Mouse (Mus musculus) lung, postnatal 0 days (tissue): Measurements from ENCODE around the gene Plxna1. TPM values are rescaled to one million over a fixed set of nuclear protein-coding genes. Genes with fewer than 3 reads are reported as not detected.
A peak's percentile ranks its signal among the peaks of the same experiment; 100 is the strongest.

ENCODE experiments used
- ATAC-seq: fragments of 200-750 bp; cut with Nextera tagmentation; 2 replicates; pipeline ENCODE4 v1.8.0; 2017; ENCODE audit warnings: moderate library complexity
- DNase-seq: peaks from one replicate; pipeline ENCODE4 v3.0.0-alpha.2; 2016; ENCODE audit warnings: low spot score
- H3K27ac ChIP-seq: fragments of 300-500 bp; sonication (generic); 2 replicates; pipeline ENCODE4 v1.5.1; 2014; ENCODE audit warnings: antibody characterized with exemption, mild to moderate bottlenecking, low read length, mixed read lengths
- H3K27me3 ChIP-seq: fragments of 300-500 bp; sonication (generic); replicated peaks from 2 replicates; pipeline ENCODE4 v1.6.1; 2014; ENCODE audit warnings: low read length, mixed read lengths; ENCODE audit not compliant: insufficient read depth
- H3K36me3 ChIP-seq: fragments of 300-500 bp; sonication (generic); 2 replicates; pipeline ENCODE4 v1.6.1; 2014; ENCODE audit warnings: low read length, mixed read lengths; ENCODE audit not compliant: insufficient read depth
- H3K4me1 ChIP-seq: fragments of 300-500 bp; sonication (generic); 2 replicates; pipeline ENCODE4 v1.6.1; 2014; ENCODE audit warnings: antibody characterized with exemption, low read depth, low read length, mixed read lengths; ENCODE audit not compliant: insufficient read depth
- H3K4me2 ChIP-seq: fragments of 300-500 bp; sonication (generic); replicated peaks from 2 replicates; pipeline ENCODE4 v1.6.1; 2014; ENCODE audit warnings: low read depth, mild to moderate bottlenecking, low read length, moderate library complexity, mixed read lengths
- H3K4me3 ChIP-seq: fragments of 300-500 bp; sonication (generic); 2 replicates; pipeline ENCODE4 v1.5.1; 2014; ENCODE audit warnings: low read depth, low read length
- H3K9ac ChIP-seq: fragments of 300-500 bp; sonication (generic); replicated peaks from 2 replicates; pipeline ENCODE4 v1.6.1; 2014; ENCODE audit warnings: low read depth, mild to moderate bottlenecking
- H3K9me3 ChIP-seq: fragments of 300-500 bp; sonication (generic); 2 replicates; pipeline ENCODE4 v1.6.1; 2016; ENCODE audit warnings: low read length, mixed read lengths
- CTCF ChIP-seq: IDR thresholded peaks from 2 replicates; pipeline ENCODE4 v1.5.1; 2016; ENCODE audit warnings: antibody characterized with exemption, mild to moderate bottlenecking
- EP300 ChIP-seq: IDR thresholded peaks from 2 replicates; pipeline ENCODE4 v1.6.1; 2016; ENCODE audit warnings: antibody characterized with exemption, mild to moderate bottlenecking, control low read depth
- WGBS: fragments of 180-500 bp; shearing (Covaris S2); extraction: QIAGEN DNeasy Blood & Tissue Kit; methylation state at CpG from one replicate; pipeline ENCODE4 v1.1.7; 2014; 5-methylcytosine and 5-hydroxymethylcytosine counted together
- polyA plus RNA-seq: library from polyadenylated mRNA; unstranded; fragments of >200 nt; fragmentation: Nextera tagmentation; extraction: Ambion mirVana; gene quantifications from 2 replicates; pipeline ENCODE4 v1.2.1, GENCODE M21; 2015

Gene Plxna1
- polyA plus RNA-seq, result 13.6 and 29.2 TPM in 2 replicates

GRCm38 (mm10) chr6:89362281-89363106 is at the start of gene Plxna1:
Gene Plxna1 (minus strand): TSS chr6:89362620.
- peak within 1 kb of the TSS; percentile 93 for H3K4me2 ChIP-seq
- H3K36me3 ChIP-seq, result no peaks in the 10 kb centered on the region
- under 1% methylated on average over 44 of the region's 110 CpGs for WGBS
- peak within 1 kb of the TSS; percentile 76 for H3K27ac ChIP-seq
- peak within 1 kb of the TSS; percentile 89 for H3K4me3 ChIP-seq
- peaks cover 23% of the 10 kb centered on the region for H3K4me1 ChIP-seq
- no peaks in the 10 kb centered on the region for H3K9me3 ChIP-seq
- ATAC-seq, result peak; percentile 89
- peak; percentile 83 for DNase-seq
- H3K27me3 ChIP-seq, result no peaks in the 10 kb centered on the region
- no peak for TF ChIP-seq EP300
- peak; percentile 51 for TF ChIP-seq CTCF
- H3K9ac ChIP-seq, result peak within 1 kb of the TSS; percentile 92

DNA sequence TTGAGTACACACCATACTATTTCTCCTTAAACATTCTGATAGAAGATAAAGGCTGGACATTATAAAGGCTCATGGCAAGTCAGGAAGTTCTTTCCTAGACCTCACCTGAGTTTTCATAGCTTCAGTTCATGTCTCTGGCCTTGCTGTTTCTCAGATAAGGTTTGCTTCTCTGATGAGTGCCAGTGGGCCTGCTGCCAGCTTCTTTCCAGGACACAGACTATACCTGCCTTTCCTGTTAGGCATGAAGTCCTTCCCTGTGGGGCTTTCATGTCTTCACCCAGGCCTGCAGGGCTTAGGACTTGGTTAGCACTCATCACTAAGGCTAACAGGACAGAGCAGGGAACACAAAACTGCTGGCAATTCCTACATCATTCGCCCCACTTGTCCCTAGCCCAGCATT is 46.6 kb upstream of the Plxna1 start:
- ATAC-seq, result no peak
- no peak for DNase-seq
- H3K4me1 ChIP-seq, result no peaks in the 10 kb centered on the region
- WGBS, result 87% methylated on average over 1 of the region's 1 CpGs
- H3K9me3 ChIP-seq, result no peaks in the 10 kb centered on the region
- no peak overlapping the region for H3K27ac ChIP-seq
- TF ChIP-seq EP300 (no peak), CTCF (no peak)
- H3K4me2 ChIP-seq, result no peak overlapping the region
- H3K36me3 ChIP-seq, result no peaks in the 10 kb centered on the region
- no peaks in the 10 kb centered on the region for H3K27me3 ChIP-seq
- no peak overlapping the region for H3K9ac ChIP-seq
- no peak overlapping the region for H3K4me3 ChIP-seq

DNA sequence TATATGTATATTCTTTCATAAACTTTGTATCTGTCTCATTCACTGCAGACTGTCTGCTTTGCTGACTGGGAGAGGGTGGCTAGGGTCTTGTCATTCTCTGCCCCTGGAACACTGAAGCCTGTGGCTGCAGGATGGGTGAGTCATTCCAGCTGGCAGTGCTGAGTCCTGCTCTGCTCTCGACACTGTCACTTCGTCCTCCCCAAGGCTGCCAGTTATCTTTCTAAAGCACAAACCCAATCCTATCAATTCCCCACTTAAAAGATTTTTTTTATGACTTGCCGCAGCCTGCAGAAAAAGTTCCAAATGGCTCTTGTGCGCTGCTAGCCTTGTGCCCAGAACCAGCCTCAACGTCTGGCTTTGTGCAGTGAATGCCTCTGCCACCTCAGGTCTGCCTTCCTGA is 45.8 kb upstream of the Plxna1 start:
- 48% methylated on average over 5 of the region's 5 CpGs for WGBS
- no peaks in the 10 kb centered on the region for H3K36me3 ChIP-seq
- no peak for DNase-seq
- H3K27me3 ChIP-seq, result no peaks in the 10 kb centered on the region
- TF ChIP-seq CTCF (no peak), EP300 (no peak)
- H3K4me3 ChIP-seq, result no peak overlapping the region
- no peak overlapping the region for H3K9ac ChIP-seq
- no peaks in the 10 kb centered on the region for H3K9me3 ChIP-seq
- H3K27ac ChIP-seq, result no peak overlapping the region
- no peaks in the 10 kb centered on the region for H3K4me1 ChIP-seq
- H3K4me2 ChIP-seq, result no peak overlapping the region
- ATAC-seq, result no peak; the same call in 1 of the 2 replicates

- H3K4me3 ChIP-seq, result no peak overlapping the region
- no peak for DNase-seq
- H3K27me3 ChIP-seq, result no peaks in the 10 kb centered on the region
- TF ChIP-seq EP300 (no peak), CTCF (no peak)
- H3K36me3 ChIP-seq, result no peaks in the 10 kb centered on the region
- no peak overlapping the region for H3K9ac ChIP-seq
- H3K4me1 ChIP-seq, result no peaks in the 10 kb centered on the region
- no peaks in the 10 kb centered on the region for H3K9me3 ChIP-seq
- ATAC-seq, result no peak
- no peak overlapping the region for H3K4me2 ChIP-seq
- 70% methylated on average over 3 of the region's 3 CpGs for WGBS
- no peak overlapping the region for H3K27ac ChIP-seq
Observed at GRCm38 (mm10) chr6:89407247-89407889, 44.9 kb upstream of the Plxna1 start.

GRCm38 (mm10) chr6:89404964-89405363 is 42.5 kb upstream of the Plxna1 start:
- ATAC-seq, result no peak
- no peak for DNase-seq
- Histone ChIP-seq H3K9ac (no peak overlapping the region), H3K4me3 (no peak overlapping the region), H3K4me2 (no peak overlapping the region), H3K4me1 (no peaks in the 10 kb centered on the region), H3K27ac (no peak overlapping the region), H3K27me3 (no peaks in the 10 kb centered on the region), H3K36me3 (no peaks in the 10 kb centered on the region), H3K9me3 (no peaks in the 10 kb centered on the region)
- TF ChIP-seq EP300, result no peak
- TF ChIP-seq CTCF, result no peak
- 81% methylated on average over 2 of the region's 2 CpGs for WGBS

DNA sequence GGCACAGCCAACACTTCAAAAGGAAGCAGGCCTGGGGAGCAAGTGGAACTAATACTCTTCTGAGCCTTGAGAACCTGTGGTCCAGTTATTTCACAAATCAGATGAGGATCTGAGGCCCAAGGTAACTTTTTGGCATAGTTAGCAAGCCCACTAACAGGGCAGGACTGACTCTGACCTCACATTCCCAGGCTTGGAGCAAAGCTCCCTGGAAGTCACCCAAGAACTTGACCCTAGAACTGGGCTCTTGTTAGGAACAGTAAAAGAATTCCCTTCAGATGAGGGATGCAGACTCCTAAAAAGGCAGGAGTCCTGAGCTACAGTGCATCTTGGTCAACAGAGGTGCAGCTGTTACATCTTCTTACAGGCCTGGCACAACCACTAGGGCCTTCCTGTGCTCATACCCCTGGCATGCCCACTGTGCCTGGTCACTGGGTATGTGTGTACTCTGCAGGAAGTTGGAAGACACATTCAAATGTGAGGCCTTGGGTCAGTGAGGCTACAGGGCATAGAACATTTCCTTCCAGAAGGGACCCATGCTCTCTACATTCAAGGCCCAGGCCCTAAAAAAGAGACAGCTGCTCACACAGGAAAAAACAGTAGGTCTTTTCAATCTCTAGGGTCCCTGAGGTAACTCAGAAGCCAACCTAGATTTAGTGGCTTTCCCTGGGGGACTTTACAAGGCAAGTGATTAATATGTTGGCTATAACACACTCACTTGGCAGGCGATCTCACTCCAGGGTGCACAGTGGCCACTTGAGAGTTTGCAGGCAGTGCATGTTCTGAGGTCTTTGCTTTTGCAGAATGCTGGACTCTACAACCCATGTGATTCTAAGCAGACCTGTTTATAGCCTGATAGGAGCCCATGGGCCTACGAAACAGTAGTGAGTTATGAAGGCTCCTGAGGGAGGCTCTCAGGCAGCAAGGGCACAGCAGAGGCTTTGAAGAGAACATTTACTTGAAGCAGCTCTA is 41.1 kb upstream of the Plxna1 start:
- Histone ChIP-seq H3K36me3 (no peaks in the 10 kb centered on the region), H3K4me3 (no peak overlapping the region), H3K9me3 (no peaks in the 10 kb centered on the region), H3K27ac (no peak overlapping the region), H3K4me1 (no peaks in the 10 kb centered on the region), H3K4me2 (no peak overlapping the region), H3K9ac (no peak overlapping the region), H3K27me3 (no peaks in the 10 kb centered on the region)
- 56% methylated on average over 2 of the region's 2 CpGs for WGBS
- DNase-seq, result no peak
- ATAC-seq, result peak; percentile 28; the same call in 1 of the 2 replicates
- no peak for TF ChIP-seq EP300
- TF ChIP-seq CTCF, result no peak
